Mouse (Mus musculus) cortical plate, adult 2 months (tissue): ENCODE results near the gene Tmem132d.

Experiments
- CTCF ChIP-seq: fragments of 200-500 bp; IDR thresholded peaks from 2 replicates; pipeline ENCODE4 v1.5.1; 2011; ENCODE audit warnings: mild to moderate bottlenecking, control low read depth, low read length; ENCODE audit not compliant: insufficient read depth; ENCODE audit errors: extremely low read depth
- POLR2A ChIP-seq: fragments of 200-500 bp; IDR thresholded peaks from 2 replicates; pipeline ENCODE4 v1.6.1; 2011; ENCODE audit warnings: mild to moderate bottlenecking, low read length, control low read depth; ENCODE audit not compliant: insufficient read depth; ENCODE audit errors: extremely low read depth

- TF ChIP-seq POLR2A, result no peak
- no peak for TF ChIP-seq CTCF
Observed at GRCm38 (mm10) chr5:128480816-128481215, 47.9 kb upstream of the Tmem132d start.
